Mouse (Mus musculus) urinary bladder, postnatal 4 days (tissue): ENCODE measurements at regions not wholly inside any gene's neighbourhood (a gene's known extent, or its start where the extent isn't known, plus 50 kb on each side); places are given as distances from the start of the nearest gene placed in this dataset.
A peak's percentile ranks its signal among the peaks of the same experiment; 100 is the strongest.

Experiments
- DNase-seq, 2 experiments: peaks; one replicate each; pipeline ENCODE4 v3.0.0; 2021 to 2022; ENCODE audit warnings: low spot score in 2 of 2

DNA sequence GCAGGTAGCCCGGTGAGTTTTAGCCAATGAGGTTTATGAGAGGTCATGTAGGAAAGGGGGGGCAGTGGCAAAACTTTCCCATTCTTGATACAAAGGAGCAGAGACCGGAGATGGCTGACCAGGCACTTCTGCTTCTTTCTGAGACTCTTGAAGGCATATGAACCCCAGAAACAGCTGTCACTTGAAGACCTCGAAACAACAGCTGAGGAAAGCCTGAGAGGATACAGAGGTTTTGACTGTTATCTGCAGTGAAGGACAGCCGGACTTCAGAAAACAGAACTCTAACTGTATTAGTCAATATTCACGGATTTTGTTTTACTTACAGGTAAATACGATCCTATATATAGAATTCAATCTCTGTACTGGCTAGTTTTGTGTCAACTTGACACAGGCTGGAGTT lies 50.0 kb upstream of the Tiparp start:
- no peak for DNase-seq

DNA sequence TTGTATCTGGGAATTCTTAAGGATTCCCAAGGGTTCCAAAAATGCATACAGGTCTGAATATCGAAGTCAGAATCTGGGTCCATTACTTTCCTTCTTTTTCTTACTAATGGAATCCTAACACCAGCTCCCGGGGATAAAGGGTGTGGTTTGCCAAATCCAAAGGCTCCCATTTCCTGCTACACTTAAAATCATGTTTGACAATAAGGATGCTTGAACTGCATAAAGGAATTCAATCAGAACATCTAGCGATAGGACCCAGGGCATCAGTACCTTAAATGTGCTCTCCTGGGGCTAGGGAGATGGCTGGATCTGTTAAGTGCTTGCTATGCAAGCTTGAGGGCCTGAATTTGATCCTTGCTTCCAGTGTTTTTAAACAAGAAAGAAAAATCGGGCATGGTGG lies 51.1 kb upstream of the Tiparp start:
- no peak for DNase-seq

GRCm38 (mm10) chr3:65476091-65476953 lies 51.9 kb upstream of the Tiparp start:
- DNase-seq = no peak

DNA sequence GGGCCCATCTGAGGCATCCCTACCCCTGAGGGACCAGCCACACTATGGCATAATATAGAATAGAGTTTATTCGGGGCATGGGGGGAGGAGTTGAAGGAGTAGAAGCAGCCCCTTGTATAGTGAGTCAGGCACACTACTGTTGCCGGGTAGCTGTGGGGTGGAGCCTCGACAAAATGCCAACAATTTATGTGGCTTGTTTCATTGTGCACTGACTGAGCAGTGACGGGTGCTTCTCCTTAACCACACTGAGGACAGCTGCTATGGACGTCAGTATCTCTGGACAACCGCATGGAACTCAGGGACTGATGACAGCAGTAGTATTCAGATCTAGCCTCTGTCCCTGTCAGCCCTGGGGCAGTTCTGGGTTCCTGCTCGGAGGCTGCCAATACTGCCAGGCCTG lies 53.6 kb upstream of the Tiparp start:
- no peak for DNase-seq

DNA sequence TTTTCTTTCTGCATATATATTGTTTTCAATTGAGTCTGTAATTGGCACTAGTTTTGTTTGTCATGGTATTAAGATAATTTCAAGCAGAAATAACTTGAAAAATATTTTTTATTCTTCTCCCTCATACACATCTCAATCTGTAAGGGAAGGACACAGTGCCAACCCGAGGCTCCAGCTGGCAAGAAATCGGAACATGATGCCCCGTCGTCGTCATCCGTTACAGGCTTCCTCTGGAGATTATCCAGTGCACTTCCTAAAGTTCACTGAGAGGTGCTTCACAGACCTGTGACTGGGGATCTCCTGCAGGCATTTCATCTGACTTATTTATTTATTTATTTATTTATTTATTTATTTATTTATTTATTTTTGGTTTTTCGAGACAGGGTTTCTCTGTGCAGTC lies 56.4 kb upstream of the Tiparp start:
- DNase-seq = no peak

DNA sequence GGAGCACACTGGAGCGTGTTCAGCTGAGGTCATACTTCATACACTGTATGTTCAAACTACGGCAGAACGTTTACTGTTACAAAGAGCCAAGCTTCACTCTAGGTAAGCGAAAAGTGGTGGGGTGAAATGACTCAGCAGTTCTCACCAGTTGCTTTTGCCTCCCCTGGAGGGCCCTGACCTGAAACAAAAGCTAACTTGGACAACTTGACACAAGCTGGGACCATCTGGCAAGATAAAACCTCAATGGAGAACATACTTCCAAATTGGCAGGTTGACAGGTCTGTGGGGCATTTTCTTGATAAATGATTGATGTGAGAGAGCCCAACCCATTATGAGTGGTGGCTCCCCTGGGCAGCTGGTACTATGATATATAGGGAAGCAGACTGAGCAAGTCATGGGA lies 59.0 kb upstream of the Tiparp start:
- DNase-seq = no peak

DNA sequence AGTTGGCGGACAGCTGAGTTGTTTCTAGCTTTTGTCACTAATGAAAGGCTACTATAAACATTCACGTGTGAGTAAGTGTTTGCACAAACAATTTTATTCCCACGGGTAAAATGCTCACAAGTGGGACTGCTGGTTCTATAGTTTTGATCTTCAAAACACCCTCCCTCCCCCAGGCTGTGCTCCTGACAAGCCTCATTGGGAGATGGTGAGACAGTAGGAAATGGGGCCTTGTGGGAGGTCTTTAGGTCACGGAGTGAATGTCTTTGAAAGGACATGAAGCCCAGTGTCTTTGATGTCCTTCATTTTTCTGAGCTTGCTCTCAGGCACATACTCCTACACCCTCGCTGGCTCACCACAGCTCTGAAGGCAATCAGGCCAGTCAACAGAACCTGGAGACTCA lies 63.4 kb upstream of the Tiparp start:
- DNase-seq = no peak

GRCm38 (mm10) chr3:65460936-65461335 lies 67.3 kb upstream of the Tiparp start:
- no peak for DNase-seq

DNA sequence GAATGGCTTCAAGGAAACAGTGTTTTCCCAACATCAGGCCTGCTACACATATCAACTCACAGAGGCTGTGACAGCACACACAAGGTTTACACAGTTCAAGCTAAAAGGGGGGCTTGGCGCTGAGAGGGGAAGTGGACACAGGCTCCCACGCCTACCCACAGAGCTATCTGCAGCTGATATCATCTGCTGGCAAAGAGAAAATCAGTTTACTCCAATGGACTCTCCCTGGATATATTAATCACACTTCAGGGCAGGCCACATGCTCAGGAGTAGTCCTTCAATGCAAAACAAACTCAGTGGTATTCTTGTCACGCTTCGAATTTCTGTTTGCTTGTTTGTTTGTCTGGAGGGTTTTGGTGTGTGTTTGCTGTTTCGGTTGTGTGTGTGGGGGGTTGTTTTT lies 67.3 kb upstream of the Ssr3 start:
- DNase-seq = no peak

DNA sequence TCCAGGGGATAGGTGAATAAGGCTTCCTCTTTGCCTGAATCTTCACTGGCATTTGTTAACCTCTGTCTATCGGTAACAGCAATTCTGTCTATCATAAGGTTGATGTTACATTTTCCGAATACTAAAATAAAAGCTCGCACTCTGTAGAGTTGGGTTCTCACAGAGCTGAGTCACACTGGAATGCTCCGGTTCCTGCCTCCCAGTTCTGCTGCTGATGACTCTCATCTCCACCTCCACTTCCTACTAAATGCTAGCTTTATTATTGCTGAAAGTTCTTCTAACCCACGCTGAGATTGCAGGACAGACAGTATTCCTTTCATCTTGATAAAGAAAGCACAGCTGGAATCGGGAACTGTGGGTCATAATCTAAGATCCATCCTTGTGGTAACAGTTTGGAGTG lies 65.5 kb upstream of the Ssr3 start:
- no peak for DNase-seq

GRCm38 (mm10) chr3:65455597-65456284 lies 63.3 kb upstream of the Ssr3 start:
- DNase-seq = peak; percentile 72 to 73

- no peak for DNase-seq
Measured at GRCm38 (mm10) chr3:65454301-65454700, 61.9 kb upstream of the Ssr3 start.

DNA sequence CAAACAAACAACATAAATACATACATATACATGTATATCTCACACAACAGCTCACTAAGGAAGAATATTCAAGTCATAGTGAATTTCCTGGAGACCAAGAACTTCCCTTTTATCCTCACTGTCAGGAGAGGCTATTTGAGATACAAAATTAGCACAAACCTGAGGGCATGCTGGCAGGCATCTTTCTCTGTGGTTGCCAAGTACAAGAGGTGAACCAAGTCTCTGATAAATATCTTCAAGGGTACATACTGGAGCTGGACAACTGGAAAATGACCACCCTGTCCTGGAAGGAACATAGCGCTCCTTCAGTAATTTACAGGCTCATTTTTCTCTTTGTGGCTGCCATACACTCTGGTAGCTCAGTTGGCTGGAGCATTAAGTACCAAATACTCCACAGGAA lies 56.8 kb upstream of the Ssr3 start:
- DNase-seq = no peak

- DNase-seq = no peak
Measured at GRCm38 (mm10) chr3:65443701-65444100, 51.3 kb upstream of the Ssr3 start.

DNA sequence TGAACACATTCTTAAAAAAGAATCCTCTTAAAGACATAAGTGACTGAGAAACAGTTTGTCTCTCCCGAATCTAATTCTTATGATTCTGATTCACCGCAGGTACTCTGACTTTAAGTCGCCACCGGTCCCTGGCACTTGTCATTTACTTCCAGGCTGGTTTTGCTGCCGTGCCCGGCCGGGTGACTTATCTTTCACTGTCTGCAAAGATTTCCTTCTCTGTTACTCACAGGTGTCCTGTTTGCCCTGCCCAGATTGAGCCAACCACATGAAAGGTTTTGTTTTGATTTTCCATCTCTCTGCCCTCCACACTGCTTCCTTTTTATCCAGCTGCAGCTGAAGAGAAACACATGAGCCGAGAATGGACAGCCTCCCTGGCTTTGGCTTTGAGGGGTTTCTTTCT lies 50.5 kb upstream of the Ssr3 start:
- DNase-seq = no peak

GRCm38 (mm10) chr3:65442269-65442668 lies 49.8 kb upstream of the Ssr3 start:
- DNase-seq = peak in 1 of 2 experiments; percentile 28
